Mouse (Mus musculus) CD4-positive, CD25-positive, alpha-beta regulatory T cell, adult 4 months (primary cell): Measurements from ENCODE around the gene Gm20388. TPM values are rescaled to one million over a fixed set of nuclear protein-coding genes. Genes with fewer than 3 reads are reported as not detected.

Experiments used
- ATAC-seq: one replicate; pipeline ENCODE4 v1.8.0; 2017
- polyA plus RNA-seq, 2 experiments: library from polyadenylated mRNA; unstranded; fragments of 100-300 nt; shearing (Covaris generic); gene quantifications; one replicate each; pipeline ENCODE4 v1.2.1; 2017

Gm20388 gene
- polyA plus RNA-seq, 2 experiments from 2014 or later: 10.7 to 12.8 TPM

DNA sequence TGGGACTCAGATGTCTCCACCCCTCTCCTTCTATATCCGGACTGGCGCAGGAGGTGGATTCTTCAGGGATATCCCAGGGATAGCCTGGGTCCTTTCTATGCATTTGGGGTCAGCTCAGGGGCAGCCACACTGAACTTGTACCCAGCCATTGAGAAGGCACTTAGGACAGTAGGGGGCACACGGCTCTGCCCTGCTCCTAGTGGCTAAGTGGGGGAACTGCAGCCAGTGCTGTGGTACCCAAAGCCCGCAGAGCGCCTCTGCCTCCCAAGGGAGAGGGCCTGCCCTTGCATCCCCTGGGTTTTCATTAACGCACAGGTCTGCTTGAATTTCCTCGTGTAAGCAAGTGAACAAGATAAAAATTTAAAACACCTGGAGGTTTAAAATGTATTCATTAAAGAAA is 1324.3 kb downstream of the Gm20388 start:
- no peak for ATAC-seq

DNA sequence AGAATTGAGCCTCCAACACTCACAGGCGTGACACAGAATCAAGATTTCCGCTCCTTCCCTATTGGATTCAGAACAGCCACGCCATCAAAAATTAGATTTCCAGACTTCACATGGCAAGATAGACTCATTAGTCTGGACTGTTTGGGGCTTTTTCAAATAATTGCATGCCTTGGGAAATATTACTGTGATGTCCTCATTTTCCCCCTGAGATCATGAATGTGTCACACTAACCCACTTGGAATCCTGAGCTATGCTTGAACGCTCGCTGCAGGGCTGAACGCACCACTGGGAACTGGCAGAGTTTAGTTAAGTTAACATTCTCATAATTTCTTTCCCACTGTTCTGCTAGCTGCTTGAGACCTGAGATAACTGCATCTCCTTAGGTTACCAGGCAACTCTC is 1329.0 kb downstream of the Gm20388 start:
- no peak for ATAC-seq

DNA sequence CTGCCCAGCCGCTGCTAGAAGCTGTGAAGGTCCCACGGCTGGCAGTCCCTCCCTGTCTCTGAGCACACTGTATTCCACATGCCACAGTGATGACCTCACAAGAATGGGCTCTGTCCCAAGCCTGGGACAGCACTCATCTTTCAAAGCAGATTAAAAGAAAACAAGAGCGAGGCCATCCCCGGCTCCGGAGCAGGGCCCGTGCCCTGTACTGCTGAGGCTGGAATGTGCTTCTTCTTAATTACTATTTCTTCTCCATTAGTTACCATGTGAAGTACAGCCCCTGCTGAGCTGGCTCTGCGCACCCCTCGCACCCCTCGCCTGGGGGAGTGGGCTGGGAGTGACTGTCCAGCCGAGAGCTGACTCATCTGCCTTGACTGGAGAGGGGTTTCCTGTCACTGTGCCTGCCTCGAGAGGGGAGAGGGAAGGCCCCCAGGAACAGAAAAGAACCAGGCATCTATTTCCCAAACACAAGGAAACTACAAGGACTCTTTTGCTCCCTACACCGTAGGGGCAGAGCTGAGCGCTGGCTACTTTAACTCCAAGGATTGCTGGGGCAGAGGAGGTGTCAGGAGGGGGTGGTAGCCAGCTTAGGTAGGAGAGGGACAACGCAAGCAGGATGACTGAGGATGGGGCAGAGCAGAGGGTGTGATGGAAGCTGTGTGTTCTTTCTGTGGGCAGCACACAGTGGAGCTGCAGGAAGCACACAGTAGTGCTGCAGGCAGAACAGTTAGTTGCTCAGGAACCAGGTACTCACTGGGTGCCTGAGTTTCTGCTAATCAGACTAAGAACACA is 1331.3 kb downstream of the Gm20388 start:
- ATAC-seq: no peak

DNA sequence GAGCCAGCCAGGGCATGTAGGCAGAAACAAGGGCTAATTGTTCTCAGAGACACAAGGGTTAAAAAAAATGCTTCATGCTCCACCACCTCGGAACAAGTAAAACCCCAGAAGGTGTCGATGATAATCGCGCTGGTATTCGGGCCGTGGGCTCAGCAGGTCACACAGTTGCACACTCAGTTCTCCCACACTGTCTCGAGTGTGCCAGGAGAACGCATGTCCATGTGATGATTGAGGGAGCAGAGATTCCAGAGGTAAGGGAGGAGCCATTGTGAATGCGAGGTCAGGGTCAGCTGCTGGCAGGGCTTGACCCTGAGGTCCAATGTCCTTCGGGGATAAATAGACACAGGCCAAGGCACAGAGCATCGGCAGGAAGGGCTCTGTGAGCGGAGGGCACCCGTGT is 1332.0 kb downstream of the Gm20388 start:
- no peak for ATAC-seq

DNA sequence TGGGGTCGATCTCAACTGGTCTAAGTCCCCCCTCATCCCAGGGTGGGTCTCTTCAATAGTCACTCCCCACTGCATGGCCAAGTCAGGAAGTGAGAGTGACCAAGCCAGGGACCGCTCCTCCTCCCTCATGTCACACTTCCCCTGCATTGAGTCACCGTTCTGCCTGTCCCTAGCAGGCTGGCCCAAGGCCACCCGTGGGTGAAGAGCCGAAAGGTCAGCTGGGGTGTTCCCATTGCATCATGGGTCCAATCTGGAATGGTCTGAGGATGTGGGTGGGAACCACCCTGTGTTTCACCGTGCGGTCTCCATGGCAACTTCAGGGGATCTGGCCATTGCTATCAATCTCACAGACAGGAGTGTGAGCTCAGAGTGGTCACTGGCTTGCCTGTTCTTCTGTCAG is 1338.2 kb downstream of the Gm20388 start:
- no peak for ATAC-seq

DNA sequence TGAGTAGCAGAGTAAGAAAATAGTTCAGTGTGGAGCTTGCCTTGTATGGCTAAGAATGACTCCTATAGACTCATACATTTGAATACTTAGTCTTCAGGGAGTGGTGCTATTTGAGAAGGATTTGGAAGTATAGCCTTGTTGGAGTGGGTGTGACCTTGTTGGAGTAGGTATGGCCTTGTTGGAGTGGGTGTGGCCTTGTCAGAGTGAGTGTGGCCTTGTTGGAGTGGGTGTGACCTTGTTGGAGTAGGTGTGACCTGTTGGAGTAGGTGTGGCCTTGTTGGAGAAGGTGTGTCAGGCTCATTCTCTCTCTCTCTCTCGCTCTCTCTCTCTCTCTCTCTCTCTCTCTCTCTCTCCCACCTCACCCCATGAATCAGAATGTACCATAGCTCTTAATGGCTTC is 1338.8 kb downstream of the Gm20388 start:
- ATAC-seq: no peak

DNA sequence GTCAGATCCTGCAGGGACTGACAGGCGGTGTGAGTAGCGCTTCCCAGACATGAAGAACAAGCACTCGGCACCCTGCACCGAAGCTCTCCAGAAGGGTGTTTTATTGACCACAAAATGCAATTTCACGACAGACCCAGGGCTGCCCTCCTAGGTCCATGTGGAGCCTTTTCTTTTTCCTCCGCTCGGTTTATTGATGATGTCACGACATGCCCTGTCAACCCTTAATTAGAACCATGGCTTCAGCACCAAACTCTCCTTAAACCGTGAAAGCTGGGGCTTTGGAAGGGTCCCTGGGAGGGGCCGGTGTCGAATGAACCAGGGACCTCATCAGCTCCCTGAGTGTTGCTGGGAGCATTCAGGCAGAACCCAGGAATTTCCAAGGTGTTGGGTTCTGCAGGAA is 1340.4 kb downstream of the Gm20388 start:
- no peak for ATAC-seq

DNA sequence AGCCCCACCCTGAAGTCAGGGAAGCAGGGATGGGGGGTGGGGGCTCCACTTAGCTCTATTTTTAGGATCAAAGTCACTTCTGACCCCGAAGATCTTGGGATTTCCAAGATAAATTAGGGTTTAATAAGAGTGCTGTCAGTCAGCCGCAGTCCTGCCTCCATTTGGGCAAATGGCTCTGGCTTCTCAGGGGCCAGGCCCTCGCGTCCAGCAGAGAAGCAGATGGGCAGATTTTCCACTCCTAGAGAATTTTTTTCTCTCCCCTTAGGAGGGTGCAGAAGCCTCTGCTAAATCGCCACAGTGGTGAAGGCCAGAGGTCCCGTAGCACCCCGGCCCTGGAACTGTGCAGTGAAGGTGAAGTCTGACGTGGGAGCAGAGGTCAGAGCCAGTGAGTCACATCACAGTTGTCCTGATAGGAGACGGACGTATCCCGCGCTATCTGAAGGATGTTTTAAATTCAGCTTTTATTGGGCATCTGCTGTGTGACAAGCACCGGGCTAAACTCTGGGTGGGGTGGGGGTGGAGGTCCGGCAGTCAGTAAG is 1345.2 kb downstream of the Gm20388 start:
- ATAC-seq: no peak

DNA sequence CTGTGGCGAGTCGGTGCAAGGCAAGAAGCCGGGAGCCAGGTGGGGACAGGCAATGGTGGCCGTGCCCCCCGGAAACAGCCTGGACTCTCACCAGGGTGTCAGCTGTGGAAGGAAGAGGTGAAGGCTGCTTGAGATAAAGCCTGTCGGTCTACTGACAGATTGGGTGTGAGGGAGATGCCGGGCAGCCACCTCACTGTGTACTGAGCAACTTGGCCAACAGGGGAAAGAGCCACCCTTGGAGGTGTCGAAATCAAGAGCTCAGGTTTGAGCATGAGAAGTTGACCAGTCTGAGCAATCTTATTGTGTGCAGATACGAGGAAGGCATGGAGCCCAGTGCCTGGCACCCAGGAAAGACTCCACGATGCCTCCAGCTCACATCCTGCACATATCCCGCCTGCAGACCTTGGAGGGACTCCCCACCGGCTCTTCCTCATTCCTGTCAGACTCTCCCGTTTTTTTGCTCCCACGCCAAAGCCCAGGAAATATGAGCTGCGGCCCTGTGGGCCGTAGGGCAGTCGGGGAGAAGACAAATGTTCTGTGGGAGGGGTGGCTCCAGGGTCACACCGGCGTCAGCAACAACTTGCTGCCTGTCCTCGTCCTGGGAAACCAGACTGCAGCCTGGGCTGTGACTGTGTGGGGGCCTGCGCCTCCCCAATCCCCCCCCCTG is 1347.6 kb downstream of the Gm20388 start:
- no peak for ATAC-seq

DNA sequence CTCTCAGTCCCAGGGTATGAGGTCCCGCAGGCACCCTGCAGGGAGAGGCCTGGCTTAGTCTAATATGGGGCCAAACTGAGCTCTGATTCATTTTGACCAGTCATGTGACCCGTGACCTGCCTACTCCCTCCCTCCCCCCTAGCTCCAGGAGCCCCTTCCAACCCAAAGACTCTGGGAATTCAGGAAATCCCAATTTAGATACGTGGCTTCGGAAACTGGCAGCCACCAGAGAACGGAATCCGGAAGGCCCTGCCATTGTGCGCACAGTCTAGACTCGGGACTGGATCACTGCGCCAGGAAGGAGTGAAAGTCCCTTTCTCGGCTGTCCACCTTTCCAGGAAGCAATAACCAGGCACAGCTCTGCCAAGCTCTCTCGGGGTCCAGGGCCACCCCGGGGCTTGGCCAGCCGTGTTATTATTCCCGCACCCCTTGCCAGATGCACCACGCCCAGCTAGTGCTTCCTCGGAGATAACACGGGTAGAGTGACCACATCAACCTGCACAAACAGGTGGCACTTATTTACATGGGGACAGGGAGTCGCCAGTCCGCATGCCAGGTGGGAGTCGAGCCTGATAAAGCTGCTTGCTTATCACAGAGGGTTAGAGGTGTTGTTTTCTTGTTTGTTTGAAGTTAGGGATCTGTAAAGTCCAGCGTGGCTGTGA is 1352.2 kb downstream of the Gm20388 start:
- ATAC-seq: no peak

DNA sequence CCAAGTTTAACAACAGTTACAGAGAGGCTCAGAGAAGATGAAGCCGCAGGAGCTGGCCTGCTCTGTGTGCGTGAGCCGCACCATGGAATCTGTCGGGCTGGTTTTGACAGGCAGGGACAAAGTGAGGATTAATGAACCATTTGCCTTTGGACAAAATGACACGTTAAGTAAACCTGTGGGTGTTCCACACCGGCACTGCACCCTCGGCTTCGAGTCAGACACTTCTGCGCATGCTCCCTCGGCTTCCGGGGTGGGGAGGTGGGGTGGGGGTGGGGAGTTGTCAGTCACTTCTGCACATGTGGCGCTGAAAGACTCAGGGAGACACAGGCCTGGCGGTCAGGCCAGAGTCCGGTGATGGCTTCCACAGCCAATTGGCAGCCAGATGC is 1352.7 kb downstream of the Gm20388 start:
- no peak for ATAC-seq

DNA sequence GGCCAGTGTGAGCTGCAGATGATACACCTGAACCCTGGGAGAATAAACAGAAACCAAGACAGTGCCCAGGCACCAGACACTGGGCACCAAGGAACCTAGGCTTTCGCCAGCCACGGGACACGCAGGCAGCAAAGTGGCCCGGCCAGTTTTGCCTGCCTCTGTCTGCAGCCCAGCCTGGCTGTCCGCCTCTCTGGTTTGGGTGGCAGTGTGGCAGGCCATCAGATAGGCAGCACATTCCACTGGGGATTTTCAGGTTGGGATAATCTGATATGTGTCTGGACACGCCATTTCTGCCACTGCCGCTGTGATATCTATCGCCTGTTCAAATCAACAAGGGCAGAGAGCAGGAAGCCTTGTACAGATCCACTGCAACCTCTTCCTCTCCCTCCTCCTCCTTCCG is 1353.6 kb downstream of the Gm20388 start:
- ATAC-seq: no peak

DNA sequence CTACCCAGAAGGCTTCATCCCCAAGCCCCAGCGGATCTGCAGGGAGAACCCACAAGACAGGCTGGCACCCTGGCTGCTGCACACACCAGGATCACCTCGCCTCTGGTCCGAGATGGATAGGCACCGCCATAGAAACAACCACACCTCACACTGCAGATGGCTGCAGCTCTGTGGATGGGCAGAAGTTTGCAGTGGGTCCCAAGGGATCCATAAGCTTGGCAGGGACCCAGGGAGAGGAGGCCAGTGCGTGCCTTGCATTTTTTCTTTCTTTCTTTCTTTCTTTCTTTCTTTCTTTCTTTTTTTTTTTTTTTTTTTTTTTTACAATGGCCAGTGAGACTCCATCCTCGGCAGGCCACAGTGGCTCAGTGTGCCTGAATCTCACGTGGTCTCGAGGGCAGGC is 1360.9 kb downstream of the Gm20388 start:
- no peak for ATAC-seq

DNA sequence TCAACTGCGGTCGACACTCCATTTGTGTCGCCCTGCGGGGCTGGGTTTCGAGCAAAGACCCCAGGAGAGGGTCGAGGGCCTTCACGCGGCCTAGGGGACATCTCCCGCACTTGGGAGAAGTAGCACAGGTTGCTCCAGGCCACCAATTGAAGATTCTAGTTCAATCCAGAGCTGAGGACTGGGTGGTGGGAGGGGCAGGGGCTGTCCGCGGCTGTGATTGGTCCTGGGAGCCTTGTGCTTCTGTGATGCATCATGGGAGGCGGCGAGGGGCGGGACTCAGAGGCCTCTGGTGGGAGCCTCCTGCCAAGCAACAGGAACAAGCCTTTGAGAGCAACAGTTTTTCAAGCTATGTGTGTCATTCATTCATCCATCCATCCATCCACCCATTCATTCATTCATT is 1362.6 kb downstream of the Gm20388 start:
- no peak for ATAC-seq

DNA sequence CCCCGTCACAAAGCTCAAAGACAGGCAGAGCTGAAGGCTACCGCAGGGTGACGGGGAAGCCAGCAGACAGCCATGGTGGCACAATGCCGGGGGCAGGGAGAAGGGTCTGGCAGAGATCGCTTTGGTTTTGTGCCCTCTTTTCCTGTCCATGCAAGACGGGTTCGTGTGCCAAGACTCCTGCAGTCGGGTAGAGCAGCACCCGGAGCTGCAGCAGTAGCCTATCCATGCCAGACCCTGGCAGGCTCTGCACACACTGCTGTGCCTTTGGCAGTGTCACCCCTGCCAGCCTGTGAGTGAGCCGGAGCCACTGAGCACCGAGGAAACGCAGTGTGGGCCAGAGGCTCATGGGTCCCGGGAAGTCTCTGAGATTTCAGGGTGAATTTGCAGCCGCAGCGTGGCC is 1363.0 kb downstream of the Gm20388 start:
- ATAC-seq: no peak

DNA sequence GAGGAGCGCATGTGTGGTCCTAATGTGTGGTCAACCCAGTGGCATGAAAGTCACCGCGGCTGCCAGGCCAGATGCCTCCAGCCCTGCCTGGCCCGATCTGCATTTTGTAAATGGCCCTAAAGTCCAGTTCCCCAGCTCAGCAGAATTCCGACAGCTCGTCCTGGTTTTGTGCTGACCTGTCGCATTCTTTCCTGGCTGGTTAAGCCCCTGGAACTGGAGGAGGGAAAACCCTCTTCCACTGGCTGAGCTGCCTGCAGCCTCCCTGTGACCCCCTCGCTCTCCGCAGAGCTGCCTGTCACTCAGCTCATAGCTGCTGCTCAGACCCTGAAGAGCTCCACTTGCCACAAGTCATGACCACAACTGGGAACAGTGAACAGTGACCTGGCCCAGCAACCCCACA is 1369.8 kb downstream of the Gm20388 start:
- no peak for ATAC-seq

DNA sequence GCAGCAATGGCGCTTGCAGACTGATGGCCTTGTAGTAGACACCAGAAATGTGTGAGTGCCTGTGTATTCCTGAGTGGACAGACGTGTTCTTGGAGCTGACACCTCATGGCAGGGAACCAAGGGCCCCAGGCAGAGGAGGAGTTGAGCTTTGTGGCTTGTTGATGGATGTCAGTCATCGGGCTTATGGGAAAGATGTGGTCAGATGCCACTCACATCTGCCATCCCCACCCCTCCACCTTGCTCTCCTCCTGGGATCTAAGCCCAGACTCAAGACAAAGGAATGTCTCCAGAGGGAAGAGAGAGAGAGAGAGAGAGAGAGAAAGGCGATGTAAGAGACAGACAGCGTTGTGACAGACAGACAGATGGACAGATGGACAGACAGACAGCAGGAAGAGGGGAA is 1378.7 kb downstream of the Gm20388 start:
- ATAC-seq: no peak

DNA sequence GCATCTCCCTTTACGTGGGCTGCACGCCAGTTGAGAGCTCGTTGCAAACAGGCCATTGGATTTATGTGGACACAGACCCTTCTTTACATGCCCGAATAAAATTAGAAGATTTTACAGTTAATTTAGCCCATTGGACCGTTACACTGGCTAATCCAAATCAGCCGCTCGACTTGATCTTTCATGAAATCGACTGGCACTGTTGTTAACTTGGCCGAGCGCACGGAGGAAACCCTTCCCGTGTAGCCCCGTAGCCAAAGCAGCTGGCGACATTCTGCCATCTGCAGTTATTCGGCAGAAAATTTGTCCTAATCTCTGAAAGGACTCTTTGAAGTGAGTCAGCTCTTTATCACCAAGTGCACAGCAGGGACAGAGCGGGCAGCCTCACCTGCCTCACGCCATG is 1379.9 kb downstream of the Gm20388 start:
- ATAC-seq: no peak

DNA sequence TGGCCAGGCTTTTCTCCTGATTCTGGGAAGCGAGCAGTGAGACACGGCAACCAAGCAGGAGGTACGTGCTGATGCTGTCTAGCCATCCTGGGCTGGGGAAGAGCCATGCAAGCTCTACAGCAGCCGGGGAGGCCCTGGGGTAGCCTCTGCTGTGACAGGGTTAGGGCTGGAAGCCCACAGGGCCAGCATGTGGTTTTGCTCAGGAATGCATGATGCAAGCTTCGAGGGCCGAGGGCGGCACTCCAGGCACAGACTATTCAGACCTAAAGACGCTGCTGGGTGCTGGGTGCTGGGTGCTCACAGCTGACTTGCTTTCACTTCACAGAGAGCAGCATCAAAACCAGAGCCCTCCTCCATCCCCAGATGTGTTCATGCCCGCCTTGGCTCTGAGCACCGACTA is 1382.8 kb downstream of the Gm20388 start:
- no peak for ATAC-seq

DNA sequence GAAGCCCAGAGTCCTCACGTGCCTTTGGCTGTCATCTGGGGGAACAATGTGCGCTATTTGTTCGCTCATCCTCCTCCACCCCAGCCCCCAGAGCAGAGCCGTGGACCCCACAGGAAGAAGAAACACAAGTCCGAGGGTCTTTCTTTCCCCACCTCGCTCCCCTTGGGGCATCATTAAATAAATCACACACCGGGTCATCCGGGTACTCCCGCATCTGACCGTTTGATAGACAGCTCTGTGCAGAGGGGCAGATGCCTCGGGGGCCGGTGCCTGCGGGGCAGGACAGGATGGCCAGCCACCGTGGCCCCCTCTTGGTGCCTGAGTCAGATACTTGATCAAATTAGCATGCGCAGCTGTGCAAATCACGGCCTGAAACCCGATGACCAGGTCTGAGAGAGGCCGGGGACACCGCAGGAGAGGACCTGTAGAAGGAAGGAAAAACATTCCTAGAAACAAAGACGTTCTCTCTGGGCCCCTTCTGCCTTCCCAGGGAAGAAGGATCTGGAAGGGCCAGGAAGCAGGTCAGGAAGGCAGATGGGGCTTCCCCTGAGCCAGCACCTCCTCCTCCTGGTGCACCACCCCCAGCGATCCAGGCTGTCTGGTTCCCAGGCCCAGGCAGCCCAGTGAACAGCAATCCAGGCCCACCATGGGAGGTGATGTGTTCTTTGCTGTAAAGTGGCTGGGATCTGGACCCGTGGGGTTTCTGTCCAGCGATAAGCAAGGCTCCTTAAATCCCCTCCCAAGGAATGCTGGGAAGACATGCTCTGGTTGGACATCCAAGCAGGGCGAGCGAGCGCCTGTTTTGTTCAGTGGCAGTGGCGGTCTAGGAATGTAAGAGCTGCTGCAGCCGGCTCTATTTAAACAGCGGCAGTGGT is 1383.8 kb downstream of the Gm20388 start:
- no peak for ATAC-seq

DNA sequence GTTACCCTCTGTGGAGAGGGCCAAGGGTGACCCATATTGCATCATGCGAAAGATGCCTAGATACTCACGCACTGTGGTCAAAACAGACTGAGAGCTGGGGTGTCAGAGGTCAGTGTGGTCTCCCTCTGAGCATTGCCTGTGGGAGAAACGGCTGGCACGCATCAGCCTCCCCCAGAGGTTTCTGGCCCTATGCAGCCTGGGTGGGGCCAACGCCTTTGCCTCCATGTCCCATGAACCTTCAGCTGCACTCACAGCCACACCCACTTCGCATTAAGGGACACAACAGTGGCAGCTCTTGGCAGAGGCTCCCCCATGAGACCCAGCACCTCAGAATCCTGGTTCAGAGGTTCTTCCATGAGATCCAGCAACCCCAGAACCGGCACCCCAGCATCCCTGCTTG is 1385.4 kb downstream of the Gm20388 start:
- ATAC-seq: no peak

DNA sequence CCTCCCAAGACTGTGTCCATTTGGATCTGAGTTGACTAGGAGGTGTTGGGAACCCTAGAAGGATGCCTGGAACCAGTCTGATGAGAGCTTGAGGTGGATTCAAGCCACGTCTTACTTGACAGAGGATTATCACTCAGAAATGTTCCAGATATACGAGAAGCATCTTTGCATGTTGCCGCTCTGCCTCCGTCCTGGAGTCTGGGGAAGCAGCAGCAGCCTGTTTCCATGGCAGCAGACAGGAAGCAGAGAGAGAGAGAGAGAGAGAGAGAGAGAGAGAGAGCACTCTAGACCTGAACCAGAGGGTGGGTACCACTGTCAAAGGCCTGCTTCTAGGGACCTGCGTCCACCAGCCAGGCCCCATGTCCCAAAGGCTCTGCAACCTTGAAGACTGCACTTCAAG is 1386.0 kb downstream of the Gm20388 start:
- no peak for ATAC-seq

DNA sequence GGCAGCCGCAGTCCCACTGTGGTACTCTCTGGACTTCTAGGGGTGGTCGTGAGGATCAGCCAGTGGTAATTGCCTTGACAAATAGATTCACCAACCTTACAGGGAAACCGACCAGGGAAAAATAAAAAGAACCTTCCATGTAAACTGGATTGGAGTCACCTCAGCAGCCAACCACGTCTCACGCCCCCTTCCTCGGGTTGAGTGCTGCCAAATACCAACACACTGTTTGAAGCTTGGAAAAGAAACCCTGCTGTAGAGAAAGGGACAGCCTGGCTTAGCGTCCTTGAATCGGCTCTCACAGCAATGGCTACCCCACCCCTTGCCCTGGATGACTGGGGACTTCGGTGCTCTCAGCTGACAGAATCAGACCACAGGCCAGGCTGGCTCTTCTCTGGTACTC is 1386.7 kb downstream of the Gm20388 start:
- no peak for ATAC-seq
